Mouse (Mus musculus): ENCODE data around the gene Slirp.

Slirp gene

GRCm38 (mm10) chr12:87443700-87444122 lies at the start of gene Slirp, which contains the start of gene Alkbh1:
TSS of gene Slirp (plus strand) at chr12:87443896.
TSS of gene Alkbh1 (minus strand) at chr12:87444017.
- DNase-seq (ENCODE audit: low spot score in 2 of 2) = peak; percentile 84 to 89

GRCm38 (mm10) chr12:87394316-87394715 lies 49.4 kb upstream of the Slirp start:
- no peak for DNase-seq (ENCODE audit: low spot score in 2 of 2)

GRCm38 (mm10) chr12:87397126-87397525 lies 46.6 kb upstream of the Slirp start:
- DNase-seq (ENCODE audit: low spot score in 2 of 2) = no peak

GRCm38 (mm10) chr12:87397811-87398417 lies 45.8 kb upstream of the Slirp start:
- DNase-seq (ENCODE audit: low spot score in 2 of 2) = no peak

- DNase-seq (ENCODE audit: low spot score in 2 of 2) = no peak
Measured at GRCm38 (mm10) chr12:87399119-87399819, 44.4 kb upstream of the Slirp start.

GRCm38 (mm10) chr12:87401883-87402282 lies 41.8 kb upstream of the Slirp start:
- DNase-seq (ENCODE audit: low spot score in 2 of 2) = no peak

GRCm38 (mm10) chr12:87405165-87405564 lies 38.5 kb upstream of the Slirp start:
- DNase-seq (ENCODE audit: low spot score in 2 of 2) = no peak

- no peak for DNase-seq (ENCODE audit: low spot score in 2 of 2)
Measured at GRCm38 (mm10) chr12:87405721-87406120, 38.0 kb upstream of the Slirp start.

GRCm38 (mm10) chr12:87407869-87408605 lies 35.7 kb upstream of the Slirp start:
- DNase-seq (ENCODE audit: low spot score in 2 of 2) = no peak

- no peak for DNase-seq (ENCODE audit: low spot score in 2 of 2)
Measured at GRCm38 (mm10) chr12:87409123-87409522, 34.6 kb upstream of the Slirp start.

- DNase-seq (ENCODE audit: low spot score in 2 of 2) = no peak
Measured at GRCm38 (mm10) chr12:87410999-87411398, 32.7 kb upstream of the Slirp start.

- peak; percentile 55 to 69 for DNase-seq (ENCODE audit: low spot score in 2 of 2)
Measured at GRCm38 (mm10) chr12:87413179-87413790, 30.4 kb upstream of the Slirp start.

- DNase-seq (ENCODE audit: low spot score in 2 of 2) = no peak
Measured at GRCm38 (mm10) chr12:87415358-87415757, 28.3 kb upstream of the Slirp start.

- DNase-seq (ENCODE audit: low spot score in 2 of 2) = peak in 1 of 2 experiments; percentile 18
Measured at GRCm38 (mm10) chr12:87416690-87417089, 27.0 kb upstream of the Slirp start.

GRCm38 (mm10) chr12:87418921-87419320 lies 24.8 kb upstream of the Slirp start:
- no peak for DNase-seq (ENCODE audit: low spot score in 2 of 2)

GRCm38 (mm10) chr12:87419974-87420485 lies 23.7 kb upstream of the Slirp start:
- DNase-seq (ENCODE audit: low spot score in 2 of 2) = no peak

GRCm38 (mm10) chr12:87421708-87422507 lies 21.8 kb upstream of the Slirp start:
- no peak for DNase-seq (ENCODE audit: low spot score in 2 of 2)

GRCm38 (mm10) chr12:87423700-87424099 lies 20.0 kb upstream of the Slirp start:
- DNase-seq (ENCODE audit: low spot score in 2 of 2) = no peak

GRCm38 (mm10) chr12:87424516-87424915 lies 19.2 kb upstream of the Slirp start:
- DNase-seq (ENCODE audit: low spot score in 2 of 2) = no peak

- DNase-seq (ENCODE audit: low spot score in 2 of 2) = no peak
Measured at GRCm38 (mm10) chr12:87426354-87427031, 17.2 kb upstream of the Slirp start.

- DNase-seq (ENCODE audit: low spot score in 2 of 2) = no peak
Measured at GRCm38 (mm10) chr12:87428295-87428694, 15.4 kb upstream of the Slirp start.
